Mouse (Mus musculus) adipocyte (in vitro differentiated cells): ENCODE results near the gene Dnajb14.
"Not testable (repeated sequence)": the region's sequence is repeated elsewhere in the genome, so short reads cannot be mapped to it uniquely, and the experiment has no call there.

ENCODE experiments used
- DNase-seq: peaks from one replicate; pipeline ENCODE4 v3.0.0-alpha.2; 2016; ENCODE audit warnings: low spot score

Dnajb14 gene

GRCm38 (mm10) chr3:137952914-137953880 is 85.7 kb downstream of the Dnajb14 start:
- DNase-seq, result no peak

GRCm38 (mm10) chr3:137954256-137954916 is 86.9 kb downstream of the Dnajb14 start:
- DNase-seq, result no peak

GRCm38 (mm10) chr3:137955560-137956081 is 88.1 kb downstream of the Dnajb14 start:
- DNase-seq, result no peak

- DNase-seq, result no peak
Observed at GRCm38 (mm10) chr3:137957864-137958263, 90.4 kb downstream of the Dnajb14 start.

GRCm38 (mm10) chr3:137958352-137958751 is 90.9 kb downstream of the Dnajb14 start:
- DNase-seq, result no peak

- DNase-seq, result no peak
Observed at GRCm38 (mm10) chr3:137959456-137959855, 92.0 kb downstream of the Dnajb14 start.

- DNase-seq, result no peak
Observed at GRCm38 (mm10) chr3:137961736-137962385, 94.4 kb downstream of the Dnajb14 start.

GRCm38 (mm10) chr3:137963508-137963907 is 96.0 kb downstream of the Dnajb14 start:
- DNase-seq, result no peak

- not testable (repeated sequence) for DNase-seq
Observed at GRCm38 (mm10) chr3:137964014-137964413, 96.5 kb downstream of the Dnajb14 start.
